Mouse (Mus musculus) retina, postnatal 1 day (tissue): ENCODE measurements at regions not wholly inside any gene's neighbourhood (a gene's known extent, or its start where the extent isn't known, plus 50 kb on each side); places are given as distances from the start of the nearest gene placed in this dataset.

Experiments
- DNase-seq: peaks from one replicate; pipeline ENCODE4 v3.0.0-alpha.2; 2012

GRCm38 (mm10) chr1:102628061-102628460 lies 2140.3 kb upstream of the Cdh20 start:
- peak; percentile 43 for DNase-seq

- no peak for DNase-seq
Observed at GRCm38 (mm10) chr1:102644379-102644778, 2123.9 kb upstream of the Cdh20 start.

GRCm38 (mm10) chr1:102687367-102688070 lies 2080.8 kb upstream of the Cdh20 start:
- no peak for DNase-seq

- DNase-seq: no peak
Observed at GRCm38 (mm10) chr1:102716459-102716858, 2051.9 kb upstream of the Cdh20 start.

- no peak for DNase-seq
Observed at GRCm38 (mm10) chr1:102733991-102734390, 2034.3 kb upstream of the Cdh20 start.

- DNase-seq: no peak
Observed at GRCm38 (mm10) chr1:102735392-102735791, 2032.9 kb upstream of the Cdh20 start.

- DNase-seq: no peak
Observed at GRCm38 (mm10) chr1:102757941-102758340, 2010.4 kb upstream of the Cdh20 start.
